Mouse (Mus musculus): ENCODE data around the gene Lbr.

DNA sequence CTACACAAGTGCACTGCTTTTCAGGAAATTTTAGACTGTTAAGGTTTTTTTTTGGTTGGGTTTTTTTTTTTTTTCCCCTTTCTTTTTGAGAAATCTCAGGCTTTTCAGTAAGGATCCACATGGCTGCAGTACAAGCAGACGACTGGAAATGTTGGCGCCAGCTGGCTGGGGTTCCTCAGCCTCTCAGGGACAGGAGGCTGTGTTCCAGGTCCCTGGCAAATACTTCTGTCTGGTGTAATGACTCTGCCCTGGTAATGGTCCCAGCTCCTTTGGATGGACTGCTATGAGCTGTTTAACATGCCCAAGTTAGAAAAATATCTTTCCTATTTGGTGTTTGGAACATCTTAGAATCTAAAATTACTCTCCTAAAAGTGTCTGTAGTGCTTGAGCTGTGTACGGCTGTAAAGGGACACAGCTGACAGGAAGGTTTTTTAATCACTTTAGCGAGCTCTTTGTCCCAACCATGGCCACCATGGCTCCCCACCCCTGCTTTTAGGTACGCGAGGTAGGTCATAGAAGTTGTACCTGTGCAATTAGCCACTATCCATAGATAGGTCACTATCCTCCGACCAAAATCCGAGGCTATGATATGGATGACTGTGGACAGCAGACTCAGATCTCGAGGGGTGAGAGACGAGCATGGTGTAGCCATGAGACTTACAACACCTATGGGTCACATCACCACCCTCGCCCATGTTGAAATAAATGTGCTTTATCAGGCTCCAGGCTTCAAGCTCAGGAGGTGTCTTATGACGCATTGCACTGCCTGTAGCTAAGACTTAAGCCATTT lies 8.9 kb upstream of the Lbr start:
- TF ChIP-seq POLR2A (IDR thresholded peaks at IDR 0.05; ENCODE audit: borderline replicate concordance, extremely low read depth, insufficient read depth, insufficient read length, poor library complexity, severe bottlenecking) (no peak), CTCF (IDR thresholded peaks at IDR 0.05; ENCODE audit: borderline replicate concordance, extremely low read depth, insufficient read depth, insufficient read length) (no peak)
